Mouse (Mus musculus) intestine, embryonic 16.5 days (tissue): ENCODE data around the gene Lenep. TPM values are rescaled to one million over a fixed set of nuclear protein-coding genes. Genes with fewer than 3 reads are reported as not detected.
A peak's percentile ranks its signal among the peaks of the same experiment; 100 is the strongest.

Experiments used
- ATAC-seq: fragments of 200-750 bp; cut with Nextera tagmentation; 2 replicates; pipeline ENCODE4 v1.8.0; 2017; ENCODE audit warnings: moderate TSS enrichment, moderate library complexity
- H3K27ac ChIP-seq: fragments of 300-500 bp; sonication (generic); 2 replicates; pipeline ENCODE4 v1.5.1; 2014; ENCODE audit warnings: mild to moderate bottlenecking, low read length
- H3K27me3 ChIP-seq: fragments of 300-500 bp; sonication (generic); replicated peaks from 2 replicates; pipeline ENCODE4 v1.6.1; 2014; ENCODE audit warnings: low read length, control low read depth, mixed read lengths; ENCODE audit not compliant: control insufficient read depth, insufficient read depth
- H3K36me3 ChIP-seq: fragments of 300-500 bp; sonication (generic); 2 replicates; pipeline ENCODE4 v1.6.1; 2014; ENCODE audit warnings: low read length, control low read depth; ENCODE audit not compliant: control insufficient read depth, insufficient read depth
- H3K4me1 ChIP-seq: fragments of 300-500 bp; sonication (generic); 2 replicates; pipeline ENCODE4 v1.6.1; 2014; ENCODE audit warnings: low read length, control low read depth, mixed read lengths; ENCODE audit not compliant: control insufficient read depth, insufficient read depth
- H3K4me2 ChIP-seq: fragments of 300-500 bp; sonication (generic); 2 replicates; pipeline ENCODE4 v1.6.1; 2014; ENCODE audit warnings: low read depth, low read length, control low read depth
- H3K4me3 ChIP-seq: fragments of 300-500 bp; sonication (generic); 2 replicates; pipeline ENCODE4 v1.5.1; 2014; ENCODE audit warnings: mild to moderate bottlenecking, low read length
- H3K9ac ChIP-seq: fragments of 300-500 bp; sonication (generic); 2 replicates; pipeline ENCODE4 v1.6.1; 2014; ENCODE audit warnings: low read depth, low read length
- H3K9me3 ChIP-seq: fragments of 300-500 bp; sonication (generic); 2 replicates; pipeline ENCODE4 v1.6.1; 2016; ENCODE audit warnings: low read length, control low read depth; ENCODE audit not compliant: control insufficient read depth
- WGBS: fragments of 180-500 bp; shearing (Covaris S2); extraction: QIAGEN DNeasy Blood & Tissue Kit; methylation state at CpG from one replicate; pipeline ENCODE4 v1.1.7; 2014; 5-methylcytosine and 5-hydroxymethylcytosine counted together
- polyA plus RNA-seq: library from polyadenylated mRNA; unstranded; fragments of >200 nt; fragmentation: Nextera tagmentation; extraction: Ambion mirVana; gene quantifications from 2 replicates; pipeline ENCODE4 v1.2.1, GENCODE M21; 2015

Lenep gene
- polyA plus RNA-seq, 1 experiment from 2014 or later: not detected

- Histone ChIP-seq H3K27ac (peak overlapping the region; percentile 99), H3K9ac (peak overlapping the region; percentile 57; the same call in 1 of the 2 replicates), H3K4me2 (peak overlapping the region; percentile 59), H3K4me3 (peak overlapping the region; percentile 38), H3K9me3 (no peaks in the 10 kb centered on the region), H3K4me1 (peaks cover 61% of the 10 kb centered on the region), H3K27me3 (no peaks in the 10 kb centered on the region), H3K36me3 (0 out of 2 replicates have a peak, but pooled peaks cover 2% of the 10 kb centered on the region)
- WGBS: 49% methylated on average over 11 of the region's 11 CpGs
- peak; percentile 85 for ATAC-seq
Measured at GRCm38 (mm10) chr3:89388134-89388881, 14.3 kb downstream of the Lenep start.

- 67% methylated on average over 11 of the region's 11 CpGs for WGBS
- peak overlapping the region; percentile 57 for H3K9ac ChIP-seq
- H3K4me1 ChIP-seq: peaks cover 61% of the 10 kb centered on the region
- no peaks in the 10 kb centered on the region for H3K9me3 ChIP-seq
- peak overlapping the region; percentile 90 for H3K27ac ChIP-seq
- peak overlapping the region; percentile 59 for H3K4me2 ChIP-seq
- peak overlapping the region; percentile 38 for H3K4me3 ChIP-seq
- 0 out of 2 replicates have a peak, but pooled peaks cover 2% of the 10 kb centered on the region for H3K36me3 ChIP-seq
- H3K27me3 ChIP-seq: no peaks in the 10 kb centered on the region
- no peak for ATAC-seq
Measured at GRCm38 (mm10) chr3:89387632-89388031, 15.0 kb downstream of the Lenep start.

- peak overlapping the region; percentile 90 for H3K27ac ChIP-seq
- ATAC-seq: no peak
- H3K4me1 ChIP-seq: peaks cover 61% of the 10 kb centered on the region
- WGBS: 54% methylated on average over 17 of the region's 17 CpGs
- peak overlapping the region; percentile 57 for H3K9ac ChIP-seq
- peak overlapping the region; percentile 59 for H3K4me2 ChIP-seq
- H3K4me3 ChIP-seq: peak overlapping the region; percentile 38
- H3K27me3 ChIP-seq: no peaks in the 10 kb centered on the region
- no peaks in the 10 kb centered on the region for H3K9me3 ChIP-seq
- 0 out of 2 replicates have a peak, but pooled peaks cover 2% of the 10 kb centered on the region for H3K36me3 ChIP-seq
Measured at GRCm38 (mm10) chr3:89386438-89387420, 15.9 kb downstream of the Lenep start.

- WGBS: 57% methylated on average over 11 of the region's 11 CpGs
- H3K27ac ChIP-seq: no peak overlapping the region
- H3K36me3 ChIP-seq: peaks cover 4% of the 10 kb centered on the region; the same call in 1 of the 2 replicates
- ATAC-seq: no peak
- H3K9ac ChIP-seq: peak overlapping the region; percentile 42; the same call in 1 of the 2 replicates
- no peak overlapping the region for H3K4me3 ChIP-seq
- peaks cover 49% of the 10 kb centered on the region for H3K4me1 ChIP-seq
- H3K27me3 ChIP-seq: no peaks in the 10 kb centered on the region
- no peak overlapping the region for H3K4me2 ChIP-seq
- H3K9me3 ChIP-seq: no peaks in the 10 kb centered on the region
Measured at GRCm38 (mm10) chr3:89385451-89385850, 17.1 kb downstream of the Lenep start.

- Histone ChIP-seq H3K9ac (0 out of 2 replicates have a peak overlapping the region, but pooled peaks have one; percentile 22), H3K27me3 (no peaks in the 10 kb centered on the region), H3K4me3 (no peak overlapping the region), H3K4me2 (no peak overlapping the region), H3K9me3 (no peaks in the 10 kb centered on the region), H3K27ac (no peak overlapping the region; the same call in 1 of the 2 replicates), H3K4me1 (peaks cover 41% of the 10 kb centered on the region), H3K36me3 (peaks cover 4% of the 10 kb centered on the region; the same call in 1 of the 2 replicates)
- no peak for ATAC-seq
- WGBS: 70% methylated on average over 12 of the region's 12 CpGs
Measured at GRCm38 (mm10) chr3:89384331-89385076, 18.1 kb downstream of the Lenep start.

GRCm38 (mm10) chr3:89383651-89384255, 18.8 kb downstream of the Lenep start:
- no peak overlapping the region for H3K9ac ChIP-seq
- no peak for ATAC-seq
- peaks cover 41% of the 10 kb centered on the region for H3K4me1 ChIP-seq
- 76% methylated on average over 5 of the region's 5 CpGs for WGBS
- H3K4me3 ChIP-seq: no peak overlapping the region
- H3K36me3 ChIP-seq: peaks cover 4% of the 10 kb centered on the region; the same call in 1 of the 2 replicates
- no peak overlapping the region for H3K27ac ChIP-seq
- no peaks in the 10 kb centered on the region for H3K27me3 ChIP-seq
- no peak overlapping the region for H3K4me2 ChIP-seq
- no peaks in the 10 kb centered on the region for H3K9me3 ChIP-seq

- Histone ChIP-seq H3K27me3 (no peaks in the 10 kb centered on the region), H3K4me2 (no peak overlapping the region), H3K27ac (no peak overlapping the region), H3K9ac (no peak overlapping the region), H3K4me1 (peaks cover 49% of the 10 kb centered on the region), H3K4me3 (no peak overlapping the region), H3K9me3 (no peaks in the 10 kb centered on the region), H3K36me3 (peaks cover 4% of the 10 kb centered on the region; the same call in 1 of the 2 replicates)
- no peak for ATAC-seq
- WGBS: 74% methylated on average over 5 of the region's 5 CpGs
Measured at GRCm38 (mm10) chr3:89382950-89383349, 19.6 kb downstream of the Lenep start.

- 85% methylated on average over 9 of the region's 9 CpGs for WGBS
- Histone ChIP-seq H3K27me3 (no peaks in the 10 kb centered on the region), H3K4me1 (peaks cover 49% of the 10 kb centered on the region), H3K27ac (no peak overlapping the region), H3K4me3 (no peak overlapping the region), H3K9me3 (no peaks in the 10 kb centered on the region), H3K36me3 (peaks cover 4% of the 10 kb centered on the region; the same call in 1 of the 2 replicates), H3K9ac (no peak overlapping the region), H3K4me2 (no peak overlapping the region)
- ATAC-seq: no peak
Measured at GRCm38 (mm10) chr3:89382033-89382882, 20.3 kb downstream of the Lenep start.
